Mouse (Mus musculus) small intestine, adult 2 months (tissue): Measurements from ENCODE around the gene Npff.

Experiments
- CTCF ChIP-seq: fragments of 200-500 bp; IDR thresholded peaks from 2 replicates; pipeline ENCODE4 v1.5.1; 2012; ENCODE audit warnings: low read depth, mild to moderate bottlenecking, control low read depth, inconsistent platforms, low read length, moderate library complexity, mixed read lengths; ENCODE audit not compliant: insufficient replicate concordance, insufficient read length; ENCODE audit errors: extremely low read depth
- POLR2A ChIP-seq: fragments of 200-500 bp; IDR thresholded peaks from 2 replicates; pipeline ENCODE4 v1.6.1; 2012; ENCODE audit warnings: low read depth, mild to moderate bottlenecking, control low read depth, inconsistent platforms, low read length, moderate library complexity

GRCm38 (mm10) chr15:102500479-102500878 is 24.3 kb downstream of the Npff start:
- no peak for TF ChIP-seq CTCF
- TF ChIP-seq POLR2A, result no peak
